Comparison of ENCODE assay signal across 32 mouse cellular contexts in genomic region chr10:82745301-82745700, GRCm38 (mm10). TPM values are rescaled to one million over a fixed set of nuclear protein-coding genes. Genes with fewer than 3 reads are reported as not detected.
"Had no signal": no experiment of that assay in that cellular context is flagged by ENCODE, and none has a peak within 500 bp of the region (broad histone marks: within the 10 kb centered on the region; RNA-seq: fewer than 3 reads in every experiment).

No protein-coding gene starts in this region.

- H3K9me3 ChIP-seq: limb, embryonic 10.5 days; limb, embryonic 12.5 days; limb, embryonic 13.5 days; limb, embryonic 15.5 days; liver, embryonic 12.5 days; liver, embryonic 13.5 days; liver, embryonic 15.5 days; lung, embryonic 15.5 days; megakaryocyte, embryonic 14.5 days; midbrain, embryonic 10.5 days; midbrain, embryonic 12.5 days; midbrain, embryonic 13.5 days; midbrain, embryonic 15.5 days had no signal

- H3K9ac ChIP-seq: limb, embryonic 12.5 days; limb, embryonic 13.5 days; limb, embryonic 15.5 days; liver, embryonic 12.5 days; liver, embryonic 13.5 days; liver, embryonic 14.5 days; liver, embryonic 15.5 days; liver, postnatal 0 days; lung, embryonic 14.5 days; lung, embryonic 15.5 days; midbrain, embryonic 12.5 days; midbrain, embryonic 13.5 days; midbrain, embryonic 15.5 days had no signal

- DNase-seq: left cerebral cortex, postnatal 4 days; liver; liver, embryonic 13.5 days; liver, postnatal 0 days; lung, adult 18-20 months; lung, adult 2 months; lung, embryonic 14.5 days; lung, postnatal 10 days; lung, postnatal 14 days; lung, postnatal 36 days; lung, postnatal 4 days; midbrain, embryonic 14.5 days had no signal

- ATAC-seq: liver, embryonic 12.5 days; liver, postnatal 0 days; lung, postnatal 0 days; midbrain, embryonic 13.5 days; midbrain, embryonic 15.5 days; midbrain, embryonic 16.5 days had no signal

- H3K27me3 ChIP-seq: limb, embryonic 12.5 days; limb, embryonic 13.5 days; limb, embryonic 15.5 days; liver, embryonic 12.5 days; liver, embryonic 13.5 days; liver, embryonic 15.5 days; lung, embryonic 15.5 days; megakaryocyte, embryonic 14.5 days; midbrain, embryonic 12.5 days; midbrain, embryonic 13.5 days; midbrain, embryonic 15.5 days had no signal

- H3K4me2 ChIP-seq: limb, embryonic 12.5 days; limb, embryonic 13.5 days; limb, embryonic 15.5 days; liver, embryonic 11.5 days; liver, embryonic 12.5 days; liver, embryonic 13.5 days; liver, embryonic 15.5 days; lung, embryonic 14.5 days; lung, embryonic 15.5 days; midbrain, embryonic 11.5 days; midbrain, embryonic 12.5 days; midbrain, embryonic 13.5 days; midbrain, embryonic 15.5 days had no signal

- H3K4me3 ChIP-seq: limb, embryonic 10.5 days; limb, embryonic 12.5 days; limb, embryonic 13.5 days; limb, embryonic 15.5 days; liver, embryonic 12.5 days; liver, embryonic 13.5 days; liver, embryonic 15.5 days; lung, embryonic 15.5 days; megakaryocyte, embryonic 14.5 days; midbrain, embryonic 10.5 days; midbrain, embryonic 12.5 days; midbrain, embryonic 13.5 days; midbrain, embryonic 15.5 days; myocyte had no signal

- H3K4me1 ChIP-seq: limb, embryonic 10.5 days; limb, embryonic 12.5 days; limb, embryonic 13.5 days; limb, embryonic 15.5 days; lung, embryonic 15.5 days; midbrain, embryonic 10.5 days; midbrain, embryonic 12.5 days; midbrain, embryonic 13.5 days; midbrain, embryonic 15.5 days had no signal

- H3K27ac ChIP-seq: limb, embryonic 10.5 days; limb, embryonic 12.5 days; limb, embryonic 13.5 days; limb, embryonic 15.5 days; liver, embryonic 12.5 days; liver, embryonic 13.5 days; liver, embryonic 14.5 days; liver, embryonic 15.5 days; lung, embryonic 15.5 days; macrophage; midbrain, embryonic 10.5 days; midbrain, embryonic 12.5 days; midbrain, embryonic 13.5 days; midbrain, embryonic 15.5 days had no signal

RNA-seq across cellular contexts. Expression of gene Glt8d2, which starts 54.9 kb away (rescaled TPM):
- polyA plus RNA-seq: liver, adult 2 months; macrophage had no signal
